Mouse (Mus musculus) lung, postnatal 0 days (tissue): ENCODE results near the gene Ola1. TPM values are rescaled to one million over a fixed set of nuclear protein-coding genes. Genes with fewer than 3 reads are reported as not detected.

Experiments used
- ATAC-seq: fragments of 200-750 bp; cut with Nextera tagmentation; 2 replicates; pipeline ENCODE4 v1.8.0; 2017; ENCODE audit warnings: moderate library complexity
- DNase-seq: peaks from one replicate; pipeline ENCODE4 v3.0.0-alpha.2; 2016; ENCODE audit warnings: low spot score
- H3K27ac ChIP-seq: fragments of 300-500 bp; sonication (generic); 2 replicates; pipeline ENCODE4 v1.5.1; 2014; ENCODE audit warnings: antibody characterized with exemption, mild to moderate bottlenecking, low read length, mixed read lengths
- H3K27me3 ChIP-seq: fragments of 300-500 bp; sonication (generic); replicated peaks from 2 replicates; pipeline ENCODE4 v1.6.1; 2014; ENCODE audit warnings: low read length, mixed read lengths; ENCODE audit not compliant: insufficient read depth
- H3K36me3 ChIP-seq: fragments of 300-500 bp; sonication (generic); 2 replicates; pipeline ENCODE4 v1.6.1; 2014; ENCODE audit warnings: low read length, mixed read lengths; ENCODE audit not compliant: insufficient read depth
- H3K4me1 ChIP-seq: fragments of 300-500 bp; sonication (generic); 2 replicates; pipeline ENCODE4 v1.6.1; 2014; ENCODE audit warnings: antibody characterized with exemption, low read depth, low read length, mixed read lengths; ENCODE audit not compliant: insufficient read depth
- H3K4me2 ChIP-seq: fragments of 300-500 bp; sonication (generic); replicated peaks from 2 replicates; pipeline ENCODE4 v1.6.1; 2014; ENCODE audit warnings: low read depth, mild to moderate bottlenecking, low read length, moderate library complexity, mixed read lengths
- H3K4me3 ChIP-seq: fragments of 300-500 bp; sonication (generic); 2 replicates; pipeline ENCODE4 v1.5.1; 2014; ENCODE audit warnings: low read depth, low read length
- H3K9ac ChIP-seq: fragments of 300-500 bp; sonication (generic); replicated peaks from 2 replicates; pipeline ENCODE4 v1.6.1; 2014; ENCODE audit warnings: low read depth, mild to moderate bottlenecking
- H3K9me3 ChIP-seq: fragments of 300-500 bp; sonication (generic); 2 replicates; pipeline ENCODE4 v1.6.1; 2016; ENCODE audit warnings: low read length, mixed read lengths
- CTCF ChIP-seq: IDR thresholded peaks from 2 replicates; pipeline ENCODE4 v1.5.1; 2016; ENCODE audit warnings: antibody characterized with exemption, mild to moderate bottlenecking
- EP300 ChIP-seq: IDR thresholded peaks from 2 replicates; pipeline ENCODE4 v1.6.1; 2016; ENCODE audit warnings: antibody characterized with exemption, mild to moderate bottlenecking, control low read depth
- WGBS: fragments of 180-500 bp; shearing (Covaris S2); extraction: QIAGEN DNeasy Blood & Tissue Kit; methylation state at CpG from one replicate; pipeline ENCODE4 v1.1.7; 2014; 5-methylcytosine and 5-hydroxymethylcytosine counted together
- polyA plus RNA-seq: library from polyadenylated mRNA; unstranded; fragments of >200 nt; fragmentation: Nextera tagmentation; extraction: Ambion mirVana; gene quantifications from 2 replicates; pipeline ENCODE4 v1.2.1, GENCODE M21; 2015

Gene Ola1
- polyA plus RNA-seq, 1 experiment from 2014 or later: 30.6 TPM

GRCm38 (mm10) chr2:73066307-73067167 is 152.2 kb downstream of the Ola1 start:
- H3K4me1 ChIP-seq: no peaks in the 10 kb centered on the region
- no peaks in the 10 kb centered on the region for H3K36me3 ChIP-seq
- H3K4me2 ChIP-seq: 0 out of 2 replicates have a peak overlapping the region, but pooled peaks have one; percentile 30
- ATAC-seq (peak; percentile 60), DNase-seq (peak; percentile 51)
- no peak overlapping the region for H3K27ac ChIP-seq
- no peak for TF ChIP-seq EP300
- TF ChIP-seq CTCF: peak; percentile 53
- no peak overlapping the region; the same call in 1 of the 2 replicates for H3K4me3 ChIP-seq
- H3K9ac ChIP-seq: no peak overlapping the region
- WGBS: 33% methylated on average over 20 of the region's 20 CpGs
- H3K9me3 ChIP-seq: no peaks in the 10 kb centered on the region
- 0 out of 2 replicates have a peak, but pooled peaks cover 3% of the 10 kb centered on the region for H3K27me3 ChIP-seq

GRCm38 (mm10) chr2:73063911-73064619 is 154.7 kb downstream of the Ola1 start:
- Histone ChIP-seq H3K4me2 (no peak overlapping the region), H3K27ac (no peak overlapping the region), H3K4me1 (no peaks in the 10 kb centered on the region), H3K9me3 (no peaks in the 10 kb centered on the region), H3K27me3 (0 out of 2 replicates have a peak, but pooled peaks cover 3% of the 10 kb centered on the region), H3K36me3 (no peaks in the 10 kb centered on the region), H3K4me3 (no peak overlapping the region), H3K9ac (no peak overlapping the region)
- 59% methylated on average over 14 of the region's 14 CpGs for WGBS
- DNase-seq (peak; percentile 29), ATAC-seq (no peak)
- TF ChIP-seq EP300 (no peak), CTCF (peak; percentile 42)

GRCm38 (mm10) chr2:73060259-73060585 is 158.5 kb downstream of the Ola1 start:
- Histone ChIP-seq H3K27ac (no peak overlapping the region), H3K4me3 (no peak overlapping the region), H3K4me2 (no peak overlapping the region), H3K36me3 (no peaks in the 10 kb centered on the region), H3K9ac (no peak overlapping the region), H3K4me1 (no peaks in the 10 kb centered on the region), H3K9me3 (no peaks in the 10 kb centered on the region), H3K27me3 (0 out of 2 replicates have a peak, but pooled peaks cover 3% of the 10 kb centered on the region)
- DNase-seq (no peak), ATAC-seq (no peak; the same call in 1 of the 2 replicates)
- WGBS: 43% methylated on average over 6 of the region's 6 CpGs
- TF ChIP-seq CTCF (no peak), EP300 (peak; percentile 27; the same call in 1 of the 2 replicates)

GRCm38 (mm10) chr2:73059550-73060258 is 159.0 kb downstream of the Ola1 start:
- 20% methylated on average over 12 of the region's 12 CpGs for whole genome bisulfite sequencing
- Histone ChIP-seq H3K9ac (no peak overlapping the region), H3K36me3 (no peaks in the 10 kb centered on the region), H3K9me3 (no peaks in the 10 kb centered on the region), H3K27ac (no peak overlapping the region), H3K27me3 (0 out of 2 replicates have a peak, but pooled peaks cover 3% of the 10 kb centered on the region), H3K4me1 (no peaks in the 10 kb centered on the region), H3K4me3 (no peak overlapping the region), H3K4me2 (no peak overlapping the region)
- no peak; the same call in 1 of the 2 replicates for ATAC-seq
- peak; percentile 79 for DNase-seq
- no peak for TF ChIP-seq EP300
- peak; percentile 62 for TF ChIP-seq CTCF

GRCm38 (mm10) chr2:73058344-73058743 is 160.4 kb downstream of the Ola1 start:
- no peak overlapping the region for H3K27ac ChIP-seq
- DNase-seq (no peak), ATAC-seq (no peak)
- no peaks in the 10 kb centered on the region for H3K4me1 ChIP-seq
- H3K27me3 ChIP-seq: 0 out of 2 replicates have a peak, but pooled peaks cover 3% of the 10 kb centered on the region
- no peaks in the 10 kb centered on the region for H3K9me3 ChIP-seq
- H3K36me3 ChIP-seq: no peaks in the 10 kb centered on the region
- H3K4me3 ChIP-seq: no peak overlapping the region
- H3K4me2 ChIP-seq: no peak overlapping the region
- 88% methylated on average over 1 of the region's 1 CpGs for WGBS
- H3K9ac ChIP-seq: no peak overlapping the region
- TF ChIP-seq CTCF: no peak
- TF ChIP-seq EP300: no peak

- Histone ChIP-seq H3K9ac (no peak overlapping the region), H3K9me3 (no peaks in the 10 kb centered on the region), H3K36me3 (no peaks in the 10 kb centered on the region), H3K4me3 (no peak overlapping the region), H3K27me3 (0 out of 2 replicates have a peak, but pooled peaks cover 3% of the 10 kb centered on the region), H3K4me1 (no peaks in the 10 kb centered on the region), H3K27ac (no peak overlapping the region), H3K4me2 (no peak overlapping the region)
- DNase-seq (no peak), ATAC-seq (no peak)
- TF ChIP-seq EP300 (no peak), CTCF (no peak)
- 90% methylated on average over 2 of the region's 2 CpGs for WGBS
Observed at GRCm38 (mm10) chr2:73057589-73057988, 161.1 kb downstream of the Ola1 start.
